Mouse (Mus musculus): ENCODE measurements at regions not wholly inside any gene's neighbourhood (a gene's known extent, or its start where the extent isn't known, plus 50 kb on each side); places are given as distances from the start of the nearest gene placed in this dataset.

DNA sequence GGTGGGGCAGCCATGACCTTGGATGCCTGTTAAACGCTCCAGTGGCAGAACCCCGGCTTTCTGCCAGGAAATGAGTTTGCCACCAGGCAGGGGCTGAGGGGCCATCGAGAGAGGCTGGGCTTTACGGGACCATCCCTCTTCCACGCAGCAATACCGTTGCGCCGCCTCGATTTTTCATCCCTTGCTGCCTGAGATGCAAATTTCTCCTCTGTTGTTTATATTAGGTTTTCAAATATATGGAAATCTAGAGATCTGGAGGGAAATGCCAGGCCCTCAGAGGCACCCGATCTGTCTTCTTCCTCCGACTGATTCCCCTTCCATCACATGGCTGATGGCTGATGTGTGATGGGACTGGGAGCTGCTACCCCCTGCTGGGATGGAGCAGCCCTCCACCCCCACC, 234.4 kb downstream of the Gm26897 start:
- Histone ChIP-seq H3K27me3 (peaks cover 18% of the 10 kb centered on the region; the same call in 1 of the 2 replicates), H3K36me3 (no peaks in the 10 kb centered on the region), H3K27ac (no peak overlapping the region), H3K9ac (no peak overlapping the region), H3K9me3 (peaks cover 6% of the 10 kb centered on the region; the same call in 1 of the 2 replicates), H3K4me2 (replicated peaks) (no peak overlapping the region), H3K4me3 (no peak overlapping the region), H3K4me1 (0 out of 2 replicates have a peak, but pooled peaks cover 2% of the 10 kb centered on the region)
- no peak for ATAC-seq (ENCODE audit: low FRiP score, low read depth)
- WGBS: 61% methylated on average over 11 of the region's 11 CpGs

DNA sequence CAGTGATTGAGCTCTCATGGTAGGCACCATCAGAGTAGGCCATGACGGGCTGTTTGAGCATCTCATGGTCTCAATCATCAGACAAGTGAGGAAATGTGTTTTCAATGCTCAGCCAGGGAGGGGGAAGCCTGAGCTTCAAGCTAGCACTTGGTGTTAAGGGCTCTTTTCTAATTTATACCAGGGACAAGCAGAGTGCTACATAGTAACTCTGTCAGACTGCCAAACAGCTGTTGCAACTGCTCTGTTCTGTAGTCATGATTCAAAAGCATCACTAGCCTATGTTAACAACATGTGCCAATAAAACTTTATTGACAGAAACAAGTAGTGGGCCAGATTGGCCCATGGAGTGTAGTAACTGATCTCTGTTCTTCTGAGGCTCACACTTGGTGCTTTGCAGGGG, 235.0 kb downstream of the Gm26897 start:
- peaks cover 6% of the 10 kb centered on the region; the same call in 1 of the 2 replicates for H3K9me3 ChIP-seq
- ATAC-seq (ENCODE audit: low FRiP score, low read depth): no peak
- peaks cover 19% of the 10 kb centered on the region; the same call in 1 of the 2 replicates for H3K27me3 ChIP-seq
- no peak overlapping the region for H3K27ac ChIP-seq
- H3K36me3 ChIP-seq: no peaks in the 10 kb centered on the region
- H3K4me3 ChIP-seq: no peak overlapping the region
- no peak overlapping the region for H3K4me2 ChIP-seq (replicated peaks)
- H3K9ac ChIP-seq: no peak overlapping the region
- H3K4me1 ChIP-seq: 0 out of 2 replicates have a peak, but pooled peaks cover 2% of the 10 kb centered on the region
- WGBS: 36% methylated on average over 1 of the region's 1 CpGs

DNA sequence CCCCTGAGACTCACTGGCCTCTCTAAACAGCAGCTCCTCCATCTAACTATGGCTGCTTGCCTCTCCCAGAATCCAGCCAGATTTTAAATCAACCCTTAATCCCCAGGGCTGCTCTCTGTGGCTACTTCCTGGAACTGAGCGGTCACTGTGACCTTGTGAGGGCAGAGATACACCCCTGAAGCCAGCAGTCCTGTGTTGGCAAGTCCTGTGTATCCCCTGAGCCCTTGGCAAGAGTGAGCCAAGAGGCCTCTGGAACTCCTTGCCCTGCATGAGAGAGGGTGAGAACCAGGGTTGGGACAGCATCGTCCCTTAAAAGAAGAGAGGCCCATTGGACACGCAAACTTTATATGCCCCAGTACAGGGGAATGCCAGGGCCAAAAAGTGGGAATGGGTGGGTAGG, 237.5 kb downstream of the Gm26897 start:
- no peak overlapping the region for H3K4me3 ChIP-seq
- no peak for ATAC-seq (ENCODE audit: low FRiP score, low read depth)
- no peaks in the 10 kb centered on the region for H3K36me3 ChIP-seq
- H3K9ac ChIP-seq: no peak overlapping the region
- peaks cover 19% of the 10 kb centered on the region; the same call in 1 of the 2 replicates for H3K27me3 ChIP-seq
- H3K9me3 ChIP-seq: peaks cover 14% of the 10 kb centered on the region
- WGBS: 81% methylated on average over 3 of the region's 3 CpGs
- H3K27ac ChIP-seq: no peak overlapping the region
- no peak overlapping the region for H3K4me2 ChIP-seq (replicated peaks)
- H3K4me1 ChIP-seq: 0 out of 2 replicates have a peak, but pooled peaks cover 2% of the 10 kb centered on the region

DNA sequence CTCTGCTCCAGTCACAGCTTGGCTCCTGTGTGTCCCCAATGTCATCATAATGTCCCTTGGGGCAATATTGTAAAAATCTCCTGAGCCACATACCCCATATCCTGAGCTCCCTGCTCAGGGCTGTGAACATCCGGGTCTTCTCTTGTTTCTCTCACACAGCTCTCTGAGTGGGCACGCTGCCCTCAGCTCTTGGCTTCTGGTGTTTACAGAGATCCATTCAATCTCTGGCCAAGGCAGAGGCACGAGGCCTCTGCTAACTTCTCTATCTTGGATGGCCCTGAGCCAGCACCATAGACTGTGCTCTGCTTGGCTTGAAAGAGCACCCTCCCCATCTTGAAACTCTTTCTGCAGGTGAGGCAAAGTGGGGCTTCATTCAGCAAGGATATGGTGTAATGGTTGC, 238.2 kb downstream of the Gm26897 start:
- Histone ChIP-seq H3K4me1 (0 out of 2 replicates have a peak, but pooled peaks cover 2% of the 10 kb centered on the region), H3K36me3 (no peaks in the 10 kb centered on the region), H3K4me3 (no peak overlapping the region), H3K27ac (no peak overlapping the region), H3K9ac (no peak overlapping the region), H3K27me3 (peaks cover 15% of the 10 kb centered on the region; the same call in 1 of the 2 replicates), H3K4me2 (replicated peaks) (no peak overlapping the region), H3K9me3 (peaks cover 11% of the 10 kb centered on the region)
- ATAC-seq (ENCODE audit: low FRiP score, low read depth): no peak
- WGBS: 67% methylated on average over 3 of the region's 3 CpGs

DNA sequence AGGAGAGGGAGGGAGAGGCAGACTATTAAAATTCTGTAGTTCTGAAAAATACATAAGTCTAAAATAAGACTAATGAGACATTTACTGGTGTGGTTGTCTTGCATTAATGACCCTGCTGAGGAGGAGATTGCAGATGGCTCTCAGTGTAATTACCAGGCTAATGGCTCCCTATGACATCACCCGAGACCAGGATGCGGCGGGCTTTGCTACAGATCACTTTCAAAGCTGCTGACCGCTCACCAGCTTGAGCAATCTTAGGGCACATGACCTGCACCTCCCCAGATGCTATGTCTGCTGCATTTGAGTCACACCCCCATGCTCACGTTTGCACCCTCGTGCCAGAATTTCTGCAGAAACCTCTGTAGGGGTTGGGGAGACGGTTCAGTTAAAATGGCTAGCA, 242.0 kb downstream of the Gm26897 start:
- no peak for ATAC-seq (ENCODE audit: low FRiP score, low read depth)
- H3K4me3 ChIP-seq: no peak overlapping the region
- 23% methylated on average over 7 of the region's 7 CpGs for WGBS
- peaks cover 9% of the 10 kb centered on the region; the same call in 1 of the 2 replicates for H3K27me3 ChIP-seq
- no peak overlapping the region for H3K9ac ChIP-seq
- peaks cover 11% of the 10 kb centered on the region for H3K9me3 ChIP-seq
- no peaks in the 10 kb centered on the region for H3K4me1 ChIP-seq
- H3K4me2 ChIP-seq (replicated peaks): no peak overlapping the region
- no peak overlapping the region for H3K27ac ChIP-seq
- H3K36me3 ChIP-seq: no peaks in the 10 kb centered on the region

DNA sequence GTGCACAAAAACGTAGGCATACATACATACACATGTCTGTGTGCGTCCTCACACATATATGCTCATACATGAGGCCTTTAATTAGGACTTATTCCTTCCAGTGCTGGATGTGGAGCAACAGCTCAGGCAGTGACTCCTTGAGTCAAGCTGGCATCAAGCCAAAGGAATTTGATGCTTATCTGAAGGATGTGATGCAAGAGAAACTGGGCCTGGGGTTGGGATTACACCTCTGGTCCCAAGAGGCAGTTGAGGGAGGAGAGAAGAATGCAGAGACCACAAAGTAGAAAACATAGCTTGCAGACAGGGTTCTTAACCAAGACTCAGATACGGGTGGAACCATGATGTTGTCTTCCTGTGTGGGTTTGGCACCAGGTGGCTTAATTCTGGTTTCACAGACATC, 245.9 kb downstream of the Gm26897 start:
- Histone ChIP-seq H3K9me3 (peaks cover 13% of the 10 kb centered on the region), H3K27me3 (no peaks in the 10 kb centered on the region), H3K36me3 (no peaks in the 10 kb centered on the region), H3K4me1 (no peaks in the 10 kb centered on the region), H3K9ac (no peak overlapping the region), H3K27ac (no peak overlapping the region), H3K4me2 (replicated peaks) (no peak overlapping the region), H3K4me3 (no peak overlapping the region)
- WGBS: 86% methylated on average over 3 of the region's 3 CpGs
- ATAC-seq (ENCODE audit: low FRiP score, low read depth): no peak

DNA sequence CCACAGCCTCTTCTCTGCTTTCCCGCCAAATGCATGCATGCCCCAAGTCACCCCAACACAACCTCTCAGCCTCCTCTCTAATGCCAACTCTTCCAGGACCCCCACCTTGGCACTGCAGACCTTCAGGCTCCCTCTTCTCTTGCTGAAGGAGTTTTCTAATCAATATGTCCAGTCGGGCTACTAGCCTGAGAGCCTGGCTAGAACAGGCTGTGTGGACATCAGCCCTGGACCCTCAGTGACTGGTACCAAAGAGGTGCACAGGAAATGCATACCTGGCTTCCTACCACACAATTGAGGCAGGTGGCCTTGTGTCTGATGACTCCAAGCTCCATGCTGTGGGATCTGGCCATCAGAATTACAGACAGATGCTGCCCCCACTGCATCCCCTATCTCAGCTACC, 248.4 kb downstream of the Gm26897 start:
- Histone ChIP-seq H3K27me3 (0 out of 2 replicates have a peak, but pooled peaks cover 4% of the 10 kb centered on the region), H3K4me2 (replicated peaks) (no peak overlapping the region), H3K9ac (no peak overlapping the region), H3K9me3 (peaks cover 6% of the 10 kb centered on the region; the same call in 1 of the 2 replicates), H3K4me1 (no peaks in the 10 kb centered on the region), H3K27ac (no peak overlapping the region), H3K4me3 (no peak overlapping the region), H3K36me3 (no peaks in the 10 kb centered on the region)
- WGBS: 88% methylated on average over 2 of the region's 2 CpGs
- ATAC-seq (ENCODE audit: low FRiP score, low read depth): no peak

DNA sequence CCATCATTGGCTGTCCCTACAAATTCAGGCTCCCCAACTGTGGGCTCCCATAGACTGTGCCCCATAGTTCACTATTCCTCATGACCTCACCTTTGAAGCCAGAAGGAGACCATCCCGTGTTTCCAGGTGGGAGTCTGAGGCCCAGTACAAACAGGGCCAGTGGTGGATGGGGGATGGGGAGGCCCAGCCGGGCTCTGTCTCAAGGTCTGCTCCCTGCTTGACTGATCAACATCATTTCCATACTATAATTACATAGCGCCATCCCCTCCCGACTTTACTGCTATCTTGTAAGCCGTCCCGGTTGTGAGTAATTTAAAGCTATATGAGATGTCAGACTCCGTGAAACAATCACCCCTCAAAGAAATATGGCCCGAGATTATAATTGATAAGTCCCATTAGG, 252.3 kb downstream of the Gm26897 start:
- Histone ChIP-seq H3K4me1 (no peaks in the 10 kb centered on the region), H3K27me3 (0 out of 2 replicates have a peak, but pooled peaks cover 4% of the 10 kb centered on the region), H3K27ac (no peak overlapping the region), H3K9me3 (peaks cover 6% of the 10 kb centered on the region; the same call in 1 of the 2 replicates), H3K36me3 (no peaks in the 10 kb centered on the region), H3K4me3 (no peak overlapping the region), H3K9ac (no peak overlapping the region), H3K4me2 (replicated peaks) (no peak overlapping the region)
- 78% methylated on average over 8 of the region's 8 CpGs for WGBS
- no peak for ATAC-seq (ENCODE audit: low FRiP score, low read depth)

DNA sequence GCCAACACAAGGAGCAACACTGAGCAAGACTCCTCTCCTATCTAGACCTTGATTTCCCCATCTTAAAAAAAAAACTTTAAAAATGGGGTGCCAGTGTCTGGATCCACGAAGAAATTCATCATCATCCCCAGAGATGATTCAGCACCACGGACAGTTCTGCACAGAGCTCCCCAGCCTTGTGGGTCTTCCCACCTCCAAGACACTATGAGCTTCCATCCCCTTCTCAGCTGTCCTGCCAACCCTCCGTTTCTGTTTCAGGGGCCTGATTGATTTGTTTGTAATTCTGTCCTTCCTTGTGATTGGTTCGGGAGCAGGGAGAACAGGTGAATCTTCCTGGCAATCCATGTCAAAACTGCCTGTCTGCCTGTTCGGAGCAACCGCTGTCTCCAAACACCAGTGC, 253.3 kb downstream of the Gm26897 start:
- no peak for ATAC-seq (ENCODE audit: low FRiP score, low read depth)
- Histone ChIP-seq H3K4me1 (no peaks in the 10 kb centered on the region), H3K36me3 (no peaks in the 10 kb centered on the region), H3K4me3 (no peak overlapping the region), H3K9me3 (peaks cover 6% of the 10 kb centered on the region; the same call in 1 of the 2 replicates), H3K4me2 (replicated peaks) (no peak overlapping the region), H3K27me3 (0 out of 2 replicates have a peak, but pooled peaks cover 4% of the 10 kb centered on the region), H3K27ac (no peak overlapping the region), H3K9ac (no peak overlapping the region)
- 50% methylated on average over 6 of the region's 6 CpGs for WGBS

DNA sequence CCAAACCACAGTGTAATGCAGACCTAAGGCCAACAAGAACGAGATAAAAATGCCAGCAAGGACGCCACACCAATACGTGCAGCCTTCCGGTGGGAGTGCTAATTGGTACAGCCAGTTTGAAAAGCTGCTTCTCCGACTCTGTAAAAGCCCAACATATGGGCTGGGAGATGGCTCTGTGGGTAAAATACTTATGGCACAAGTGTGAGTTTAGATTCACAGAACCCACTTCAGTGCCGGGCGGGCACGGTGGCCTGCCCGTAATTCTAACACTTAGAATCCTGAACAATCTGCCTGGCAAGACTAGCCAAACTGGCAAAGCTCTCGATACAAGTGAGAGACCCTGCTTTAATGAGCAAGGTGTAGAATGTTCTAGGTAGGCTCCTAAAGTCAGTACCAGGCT, 258.1 kb downstream of the Gm26897 start:
- Histone ChIP-seq H3K4me1 (no peaks in the 10 kb centered on the region), H3K27me3 (peaks cover 11% of the 10 kb centered on the region), H3K4me2 (replicated peaks) (no peak overlapping the region), H3K9ac (no peak overlapping the region), H3K4me3 (no peak overlapping the region), H3K27ac (no peak overlapping the region), H3K36me3 (no peaks in the 10 kb centered on the region), H3K9me3 (no peaks in the 10 kb centered on the region)
- 83% methylated on average over 10 of the region's 10 CpGs for WGBS
- ATAC-seq (ENCODE audit: low FRiP score, low read depth): no peak

DNA sequence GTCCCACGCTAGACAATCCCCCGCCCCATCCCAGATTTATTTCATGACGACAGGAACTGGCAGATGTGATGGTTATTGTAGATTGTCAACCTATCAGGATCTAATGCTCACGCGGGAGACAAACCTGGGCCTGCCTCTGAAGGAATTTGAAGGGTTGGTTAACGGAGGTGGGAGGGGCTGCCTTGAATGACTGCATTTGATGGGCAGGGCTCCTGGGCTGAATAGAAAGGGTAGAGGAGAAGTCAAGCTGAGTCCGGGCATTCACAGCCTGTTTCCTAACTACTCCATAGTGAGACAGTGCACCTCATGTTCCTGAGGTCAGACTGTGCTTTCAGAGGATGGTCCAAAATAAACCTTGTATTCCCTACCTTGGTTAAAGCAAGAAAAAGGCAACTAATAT, 259.1 kb downstream of the Cryba4 start:
- WGBS: 61% methylated on average over 7 of the region's 7 CpGs
- Histone ChIP-seq H3K4me2 (replicated peaks) (no peak overlapping the region), H3K4me1 (no peaks in the 10 kb centered on the region), H3K9ac (no peak overlapping the region), H3K27me3 (peaks cover 21% of the 10 kb centered on the region), H3K4me3 (no peak overlapping the region), H3K36me3 (no peaks in the 10 kb centered on the region), H3K9me3 (no peaks in the 10 kb centered on the region), H3K27ac (no peak overlapping the region)
- no peak for ATAC-seq (ENCODE audit: low FRiP score, low read depth)

DNA sequence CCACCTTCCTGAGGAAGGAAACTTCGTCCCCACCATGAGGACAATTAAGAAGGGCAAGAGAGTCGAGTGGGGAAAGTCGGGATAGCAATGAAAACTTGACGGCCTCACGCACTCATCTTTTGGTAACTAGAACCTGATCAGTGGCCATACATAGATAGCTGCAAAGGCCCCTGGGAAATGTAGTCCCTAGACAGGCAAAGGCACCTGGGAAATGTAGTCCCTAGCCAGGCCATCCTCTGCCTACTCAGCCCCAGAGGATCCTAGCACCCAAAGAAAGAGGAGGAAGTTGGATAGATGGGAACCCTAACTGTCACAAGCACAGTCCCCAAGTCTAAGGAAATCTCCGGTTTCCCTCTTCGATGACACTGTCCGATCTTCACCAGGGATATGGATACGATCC, 258.4 kb downstream of the Cryba4 start:
- ATAC-seq (ENCODE audit: low FRiP score, low read depth): no peak
- H3K4me1 ChIP-seq: no peaks in the 10 kb centered on the region
- WGBS: 79% methylated on average over 9 of the region's 9 CpGs

DNA sequence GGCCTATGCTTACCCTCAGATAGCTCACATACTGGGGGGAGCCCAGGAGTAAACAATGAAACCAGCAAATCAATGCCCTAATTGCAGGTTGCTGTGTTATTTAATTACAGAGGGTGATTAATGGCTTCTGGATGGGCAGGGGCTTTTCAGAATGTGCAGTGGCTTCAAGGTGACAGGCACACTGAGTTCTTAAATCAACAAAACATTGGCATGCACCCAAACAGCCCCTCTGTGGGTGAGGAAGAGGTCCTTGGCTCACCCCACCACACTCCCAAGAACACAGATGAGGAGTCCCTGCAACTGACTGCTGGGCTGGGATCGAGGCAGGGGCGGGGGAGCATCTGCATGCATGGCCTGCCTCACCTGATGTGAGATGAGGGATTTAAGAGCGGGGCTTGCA, 255.5 kb downstream of the Cryba4 start:
- no peaks in the 10 kb centered on the region for H3K36me3 ChIP-seq
- H3K9me3 ChIP-seq: no peaks in the 10 kb centered on the region
- H3K4me2 ChIP-seq (replicated peaks): no peak overlapping the region
- no peak overlapping the region for H3K9ac ChIP-seq
- peaks cover 9% of the 10 kb centered on the region for H3K4me1 ChIP-seq
- peaks cover 48% of the 10 kb centered on the region for H3K27me3 ChIP-seq
- no peak overlapping the region for H3K4me3 ChIP-seq
- WGBS: 49% methylated on average over 3 of the region's 3 CpGs
- no peak for ATAC-seq (ENCODE audit: low FRiP score, low read depth)
- H3K27ac ChIP-seq: no peak overlapping the region

More for the DNA sequence above, 258.4 kb downstream of the Cryba4 start:
- Histone ChIP-seq H3K9me3 (no peaks in the 10 kb centered on the region), H3K36me3 (no peaks in the 10 kb centered on the region), H3K27me3 (peaks cover 25% of the 10 kb centered on the region), H3K9ac (no peak overlapping the region), H3K4me3 (no peak overlapping the region), H3K27ac (no peak overlapping the region), H3K4me2 (replicated peaks) (no peak overlapping the region)
